Mouse (Mus musculus) inflammation-experienced regulatory T-cells, adult 6 months (primary cell): ENCODE measurements around the gene Dcdc2b. TPM values are rescaled to one million over a fixed set of nuclear protein-coding genes. Genes with fewer than 3 reads are reported as not detected.
A peak's percentile ranks its signal among the peaks of the same experiment; 100 is the strongest.

Source experiments
- ATAC-seq: one replicate; pipeline ENCODE4 v1.8.0; 2017
- polyA plus RNA-seq, 3 experiments: library from polyadenylated mRNA; unstranded; fragments of 100-300 nt; shearing (Covaris generic); gene quantifications; one replicate each; pipeline ENCODE4 v1.2.1; 2017

The Dcdc2b gene
- polyA plus RNA-seq, 3 experiments from 2014 or later: 2.1 to 5.3 (median 4.3) TPM

DNA sequence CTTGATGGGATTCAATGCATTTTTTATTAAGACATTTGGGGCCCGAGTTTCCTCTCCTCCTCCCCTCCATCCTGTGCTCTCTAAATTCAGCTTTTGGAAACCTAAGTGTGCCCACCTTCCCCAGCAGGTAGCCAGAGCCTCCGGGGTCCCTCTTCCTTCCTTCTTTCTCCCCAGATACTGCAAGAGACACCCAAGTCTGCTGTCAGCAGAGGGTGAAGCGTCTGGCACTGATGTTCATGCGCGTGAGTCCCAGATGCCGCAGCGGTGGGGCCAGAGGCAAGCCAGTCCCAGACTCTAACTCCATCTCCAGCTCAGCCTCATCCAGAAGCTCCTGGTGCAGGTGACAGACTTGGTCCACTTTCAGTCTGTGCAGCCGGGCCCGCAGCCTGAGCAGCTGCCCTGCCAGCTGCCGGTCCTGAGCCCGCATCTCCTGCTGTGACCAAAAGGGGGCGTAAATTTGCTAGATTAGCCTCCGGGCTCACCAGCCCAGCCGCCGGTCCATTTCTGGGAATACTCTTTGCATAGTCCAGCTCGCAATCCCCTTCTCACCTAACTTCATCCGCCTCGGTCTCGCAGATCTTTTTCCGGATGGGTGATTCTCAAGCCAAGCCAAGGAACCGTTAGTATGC, 37.1 kb downstream of the Dcdc2b start:
- ATAC-seq: no peak

DNA sequence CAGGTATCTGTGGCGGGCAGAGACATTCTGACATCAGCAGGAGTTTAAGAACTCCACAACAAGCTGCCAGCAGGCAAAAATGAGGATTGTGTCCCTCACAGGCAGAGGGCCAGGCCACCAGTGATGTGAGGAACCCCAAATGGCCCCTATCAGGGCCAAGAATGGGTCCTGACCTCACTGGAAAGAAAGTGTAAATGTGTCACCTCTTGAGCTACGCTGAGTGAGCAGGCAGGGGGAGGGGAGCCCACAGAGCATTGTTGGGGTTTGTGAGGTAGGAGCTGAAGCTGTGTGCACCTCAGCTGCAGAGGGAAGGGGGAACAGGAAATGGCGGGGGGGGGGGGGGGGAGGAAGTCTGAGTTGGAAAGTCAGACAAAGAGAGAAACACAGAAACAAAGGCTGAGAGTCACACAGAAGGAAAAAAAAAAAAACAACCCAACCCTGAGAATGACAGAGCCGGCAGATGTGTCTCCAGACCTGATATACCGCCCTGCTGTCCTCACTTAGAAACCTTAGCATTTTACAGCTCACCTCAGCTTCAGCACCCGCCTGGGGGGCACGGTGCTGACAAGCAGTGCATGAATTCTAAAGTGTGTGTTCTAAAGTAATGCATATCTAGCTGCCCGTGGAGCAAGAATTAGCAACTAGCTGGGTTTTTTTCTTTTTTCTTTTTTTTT, 38.7 kb downstream of the Dcdc2b start:
- peak; percentile 77 for ATAC-seq

DNA sequence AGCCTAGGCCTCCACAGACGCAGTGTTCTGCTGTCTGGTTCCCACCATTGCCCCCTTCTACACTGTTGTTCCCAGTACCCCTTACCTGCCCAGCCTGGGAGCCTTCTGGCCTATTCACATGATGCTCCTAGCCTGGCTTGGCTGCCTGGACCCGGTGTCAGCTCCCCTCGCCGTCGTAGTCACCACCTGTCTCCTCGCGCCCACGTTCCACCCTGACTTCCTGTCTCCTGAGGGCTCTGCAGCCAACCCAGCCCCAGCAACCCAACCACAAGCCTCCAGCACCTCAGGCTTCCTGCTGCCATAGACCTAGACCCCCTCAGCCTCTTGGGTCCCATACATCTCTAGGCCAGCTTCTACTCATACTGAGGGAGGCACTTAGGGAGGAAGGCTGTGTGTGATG, 40.6 kb downstream of the Dcdc2b start, which contains the start of gene Lck:
Lck (minus strand) TSS at position 212 of the 400 bp plus-strand sequence.
- ATAC-seq: peak; percentile 60

DNA sequence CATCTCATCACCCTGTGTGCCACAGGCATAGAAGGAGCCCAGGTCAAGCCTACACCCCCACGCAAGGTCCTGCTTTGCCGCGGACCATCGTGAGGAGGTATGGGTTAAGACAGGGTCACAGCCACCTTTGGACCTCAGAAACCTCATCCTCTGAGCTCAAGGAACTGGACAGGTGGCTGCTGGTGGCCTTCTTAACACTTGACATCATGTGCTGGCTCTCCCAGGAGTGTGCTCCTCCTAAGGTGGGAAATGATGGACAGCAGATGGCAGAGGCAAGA, 41.0 kb downstream of the Dcdc2b start:
- ATAC-seq: no peak

DNA sequence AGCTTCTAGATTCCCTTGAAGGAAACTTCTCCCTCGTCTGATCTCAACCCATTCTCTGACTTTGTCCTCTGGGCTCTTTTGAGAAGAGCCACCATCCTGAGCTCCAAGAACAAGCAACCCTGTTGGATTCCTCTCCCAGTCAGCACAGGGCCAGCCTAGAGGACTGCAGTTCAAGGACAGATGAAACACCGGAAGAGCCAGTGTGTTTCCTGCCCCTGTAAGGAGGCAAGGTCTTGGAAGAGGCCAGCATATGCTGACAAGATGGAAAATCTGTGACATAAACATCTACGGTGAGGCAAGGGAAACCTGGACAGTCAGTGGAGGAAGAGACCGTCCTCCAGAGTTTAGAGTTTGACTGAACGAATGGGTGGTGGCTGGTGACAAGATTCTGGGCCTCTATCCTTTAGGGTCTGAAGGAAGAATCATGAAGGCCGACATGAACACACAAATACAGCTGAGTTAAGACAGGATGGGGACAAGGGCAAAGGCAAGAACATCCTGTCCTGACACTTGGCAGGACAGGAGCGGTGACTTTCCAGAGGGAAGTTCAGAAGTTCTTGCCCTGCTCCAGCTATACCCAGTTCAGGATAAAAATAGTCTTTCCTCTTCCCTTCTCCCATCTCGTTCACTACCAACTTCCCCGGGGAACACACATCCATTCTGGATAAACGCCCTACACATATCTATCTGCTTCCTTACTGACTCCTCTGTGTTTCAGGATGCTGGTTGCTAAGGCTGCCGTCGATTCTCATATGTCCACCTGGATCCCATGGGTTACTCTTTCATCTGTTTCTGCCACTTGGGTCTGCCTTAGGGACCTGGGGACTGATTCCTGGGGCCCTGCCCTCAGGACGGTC, 41.6 kb downstream of the Dcdc2b start:
- peak; percentile 8 for ATAC-seq

DNA sequence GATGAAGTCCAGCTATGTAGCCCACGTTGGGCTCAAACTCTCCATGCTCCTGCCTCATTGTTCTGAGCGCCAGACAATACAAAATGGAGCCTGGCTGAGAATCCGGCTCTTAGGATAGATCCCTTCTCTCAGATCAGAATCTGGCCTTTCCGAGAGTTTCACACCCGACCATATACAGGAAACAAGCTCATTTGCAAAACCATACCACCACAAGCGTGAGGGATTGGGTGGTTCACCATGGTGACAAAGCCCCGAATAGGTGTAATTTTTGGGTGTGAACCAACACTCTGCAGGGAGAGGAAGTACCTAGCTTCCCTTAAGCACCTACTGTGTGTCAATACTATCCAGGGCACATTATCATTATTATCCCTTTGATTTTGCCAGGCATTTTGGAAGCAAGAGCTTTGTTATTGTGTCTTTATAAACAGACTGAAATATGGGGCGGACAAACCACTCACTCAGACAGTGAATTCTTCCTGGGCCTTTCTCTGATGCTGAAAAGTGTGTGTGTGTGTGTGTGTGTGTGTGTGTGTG, 42.4 kb downstream of the Dcdc2b start:
- peak; percentile 1 for ATAC-seq

DNA sequence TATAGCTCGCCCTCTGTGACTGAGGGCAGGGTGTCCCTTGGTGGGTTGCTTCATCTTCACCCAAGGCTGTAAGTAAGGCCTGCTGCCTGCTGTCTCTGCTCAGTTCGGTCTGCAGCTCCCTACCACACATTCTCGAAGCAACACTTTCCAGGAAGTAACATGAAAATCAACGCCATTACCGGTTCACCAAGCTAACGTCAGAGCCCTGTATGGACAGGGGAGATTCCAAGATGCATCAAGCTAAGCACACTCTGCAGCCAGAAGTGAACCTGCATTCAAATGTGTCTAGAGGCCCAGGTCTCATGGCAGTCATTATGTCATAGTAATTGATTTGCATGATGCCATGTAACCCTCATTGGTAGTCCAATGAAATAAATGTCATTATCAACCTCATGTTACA, 44.0 kb downstream of the Dcdc2b start:
- peak; percentile 49 for ATAC-seq

DNA sequence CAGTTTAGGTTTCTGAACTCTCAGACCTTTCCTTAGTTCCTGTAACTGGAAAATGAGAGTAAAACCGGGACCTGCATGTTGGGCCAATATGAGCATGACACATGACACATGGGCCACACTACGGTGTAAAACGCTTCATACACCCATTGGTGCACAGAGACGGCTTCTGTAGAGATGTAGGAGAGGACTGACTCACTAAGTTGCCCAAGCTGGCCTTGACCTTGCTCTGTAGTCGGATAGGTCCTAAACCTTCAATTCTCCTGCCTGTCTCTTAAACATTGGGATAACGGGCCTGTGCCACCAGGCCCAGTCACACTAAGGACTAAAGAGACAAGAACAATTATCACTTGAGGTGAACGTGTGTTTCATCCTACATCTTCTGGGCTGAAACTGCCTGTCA, 45.7 kb downstream of the Dcdc2b start:
- ATAC-seq: no peak

DNA sequence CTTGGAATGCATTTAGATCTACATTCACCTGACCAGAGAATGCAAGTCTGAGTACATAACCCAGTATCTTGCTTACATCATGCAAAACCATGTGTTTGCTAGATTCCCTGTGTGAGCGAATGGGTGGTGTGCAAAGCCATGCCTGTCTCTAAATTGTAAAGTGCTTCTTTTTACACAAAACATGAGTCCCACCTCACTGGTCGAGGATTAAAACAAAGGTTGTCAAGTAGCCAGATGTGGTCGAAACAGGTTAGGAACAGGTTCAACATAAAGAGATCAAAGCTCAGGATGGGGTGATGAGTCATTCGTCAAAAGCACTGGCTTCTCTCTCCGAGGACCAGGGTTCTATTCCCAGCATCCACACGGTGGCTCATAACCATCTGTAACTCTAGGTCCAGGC, 48.9 kb downstream of the Dcdc2b start:
- peak; percentile 62 for ATAC-seq

DNA sequence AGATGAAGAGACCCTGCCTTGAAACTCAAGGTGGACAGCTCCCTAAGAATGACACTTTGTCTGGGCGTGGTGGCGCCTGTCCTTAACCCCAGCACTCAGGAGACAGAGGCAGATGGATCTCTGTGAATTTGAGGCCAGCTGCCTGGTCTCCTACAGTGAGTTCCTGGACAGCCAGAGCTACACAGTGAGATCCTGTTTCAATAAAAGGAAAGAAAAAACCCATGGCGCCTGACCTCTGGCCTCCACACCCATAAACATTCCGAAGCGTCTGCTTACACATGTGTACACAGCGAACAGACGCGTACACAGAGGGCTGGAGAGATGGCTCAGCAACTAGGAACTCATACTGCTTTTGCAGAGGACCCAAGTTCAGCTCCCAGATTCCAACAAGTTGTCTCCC, 50.3 kb downstream of the Dcdc2b start:
- no peak for ATAC-seq

DNA sequence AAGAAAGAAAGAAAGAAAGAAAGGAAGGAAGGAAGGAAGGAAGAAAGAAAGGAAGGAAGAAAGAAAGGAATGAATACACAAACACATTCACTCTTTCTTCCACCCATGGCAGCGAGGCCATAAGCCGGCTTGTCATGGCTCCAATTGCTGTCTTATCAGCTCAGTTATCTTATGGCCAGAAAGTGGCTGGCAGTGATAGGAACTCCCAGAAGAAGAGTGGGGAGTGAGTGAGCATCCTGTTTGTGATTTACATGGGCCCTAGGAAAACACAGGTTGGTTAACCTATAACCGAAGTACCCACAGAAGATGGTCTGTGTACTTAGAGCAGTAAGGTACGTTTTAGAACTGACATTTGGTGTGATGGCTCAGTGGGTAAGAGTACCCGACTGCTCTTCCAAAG, 52.9 kb downstream of the Dcdc2b start:
- no peak for ATAC-seq

Other genes starting within 250 kb of the Dcdc2b start
- 1 to 10 TPM; 3.0 to 6.6 (median 5.8) TPM for gene Zbtb8a, start 236.1 kb downstream of the Dcdc2b start, polyA plus RNA-seq
- not detected for gene Zbtb8b, start 173.4 kb downstream of the Dcdc2b start, polyA plus RNA-seq
- 10 to 100 TPM; 20.2 to 33.8 (median 28.8) TPM for gene Bsdc1, start 152.7 kb downstream of the Dcdc2b start, polyA plus RNA-seq
- gene Tssk3, start 123.2 kb downstream of the Dcdc2b start, polyA plus RNA-seq: not detected
- gene Fam229a, start 123.1 kb downstream of the Dcdc2b start, polyA plus RNA-seq: not detected
- gene Marcksl1, start 100.7 kb downstream of the Dcdc2b start, polyA plus RNA-seq: 1 to 10 TPM; 2.7 to 4.9 (median 4.4) TPM
- 100 to 1,000 TPM; 256 to 267 (median 261) TPM for gene Hdac1, start 71.5 kb downstream of the Dcdc2b start, polyA plus RNA-seq
- 1,000 to 10,000 TPM; 1,449 to 1,788 (median 1,727) TPM for gene Lck, start 40.6 kb downstream of the Dcdc2b start, polyA plus RNA-seq
- gene Fam167b, start 35.7 kb downstream of the Dcdc2b start, polyA plus RNA-seq: under 1 TPM in 2 of 3 experiments, not detected in 1; 0.97 to 0.98 TPM
- gene Eif3i, start 13.6 kb downstream of the Dcdc2b start, polyA plus RNA-seq: 100 to 1,000 TPM; 335 to 403 (median 335) TPM
- gene Tmem234, start 13.6 kb downstream of the Dcdc2b start, polyA plus RNA-seq: 100 to 1,000 TPM; 283 to 327 (median 313) TPM
- gene Iqcc, start 4.8 kb upstream of the Dcdc2b start, polyA plus RNA-seq: 10 to 100 TPM; 45.5 to 63.3 (median 53.1) TPM
- 10 to 100 TPM; 30.5 to 54.0 (median 35.4) TPM for gene Ccdc28b, start 9.7 kb upstream of the Dcdc2b start, polyA plus RNA-seq
- 10 to 100 TPM; 17.1 to 26.8 (median 21.4) TPM for gene Txlna, start 26.8 kb upstream of the Dcdc2b start, polyA plus RNA-seq
- 10 to 100 TPM in 1 of 3 experiments, 1 to 10 TPM in 2; 8.6 to 11.6 (median 9.9) TPM for gene Kpna6, start 58.5 kb upstream of the Dcdc2b start, polyA plus RNA-seq
- 10 to 100 TPM in 2 of 3 experiments, 1 to 10 TPM in 1; 8.3 to 16.1 (median 12.8) TPM for gene Tmem39b, start 82.6 kb upstream of the Dcdc2b start, polyA plus RNA-seq
- 10 to 100 TPM; 35.0 to 40.3 (median 39.9) TPM for gene Khdrbs1, start 128.0 kb upstream of the Dcdc2b start, polyA plus RNA-seq
- 1,000 to 10,000 TPM; 1,860 to 2,586 (median 2,027) TPM for gene Ptp4a2, start 197.0 kb upstream of the Dcdc2b start, polyA plus RNA-seq